Mouse (Mus musculus): ENCODE measurements around the gene Clcn6.

DNA sequence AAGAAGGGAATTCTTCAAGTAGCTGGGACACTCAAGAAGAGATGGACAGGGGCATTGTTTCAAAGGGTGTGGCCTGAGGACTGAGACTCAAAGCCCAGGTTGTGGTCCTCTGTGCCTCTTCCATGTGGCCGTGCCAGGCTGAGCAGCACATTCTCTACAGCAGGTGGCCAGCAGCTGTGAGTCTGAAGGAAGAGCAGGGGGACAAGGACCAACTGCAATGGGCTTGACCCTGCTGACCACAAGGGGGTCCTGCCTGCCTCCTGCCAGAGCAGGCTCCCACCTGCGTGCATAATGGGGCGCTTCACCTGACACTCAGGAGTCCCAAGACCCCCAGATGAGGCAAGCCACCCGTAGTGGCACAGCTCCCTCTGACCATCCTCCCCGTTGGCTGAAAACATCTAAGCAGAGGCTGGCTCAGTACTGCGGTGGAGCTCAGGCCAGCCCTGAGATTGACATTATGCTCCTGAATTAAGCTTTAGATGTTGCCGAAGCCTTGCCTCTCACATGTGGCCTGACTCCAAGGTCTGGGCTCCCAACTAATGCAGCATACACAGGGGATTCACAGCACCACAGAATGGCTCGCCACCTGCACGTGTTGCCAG lies 19.7 kb upstream of the Clcn6 start:
- TF ChIP-seq POLR2A (IDR thresholded peaks at IDR 0.05; ENCODE audit: insufficient read depth, low read depth, low read length): no peak
- no peak for TF ChIP-seq CTCF (IDR thresholded peaks at IDR 0.05; ENCODE audit: insufficient read depth, low read depth, low read length)
